Mouse (Mus musculus) neural tube, embryonic 14.5 days (tissue): ENCODE measurements around the gene Aurkb. TPM values are rescaled to one million over a fixed set of nuclear protein-coding genes. Genes with fewer than 3 reads are reported as not detected.
"Not testable (repeated sequence)": the region's sequence is repeated elsewhere in the genome, so short reads cannot be mapped to it uniquely, and the experiment has no call there.

Experiments used
- ATAC-seq: fragments of 200-750 bp; cut with Nextera tagmentation; 2 replicates; pipeline ENCODE4 v1.8.0; 2017; ENCODE audit warnings: low read depth, mild to moderate bottlenecking, moderate TSS enrichment, moderate library complexity
- H3K27ac ChIP-seq: fragments of 300-500 bp; sonication (generic); 2 replicates; pipeline ENCODE4 v1.5.1; 2014; ENCODE audit warnings: low read depth, mild to moderate bottlenecking, control low read depth, low read length, moderate library complexity, mixed read lengths
- H3K27me3 ChIP-seq: fragments of 300-500 bp; sonication (generic); 2 replicates; pipeline ENCODE4 v1.6.1; 2014; ENCODE audit warnings: low read length; ENCODE audit not compliant: control insufficient read depth, insufficient read depth
- H3K36me3 ChIP-seq: fragments of 300-500 bp; sonication (generic); 2 replicates; pipeline ENCODE4 v1.6.1; 2014; ENCODE audit warnings: low read length, mixed read lengths; ENCODE audit not compliant: control insufficient read depth, insufficient read depth
- H3K4me1 ChIP-seq: fragments of 300-500 bp; sonication (generic); 2 replicates; pipeline ENCODE4 v1.6.1; 2014; ENCODE audit warnings: low read length; ENCODE audit not compliant: control insufficient read depth, insufficient read depth
- H3K4me2 ChIP-seq: fragments of 300-500 bp; sonication (generic); 2 replicates; pipeline ENCODE4 v1.6.1; 2014; ENCODE audit warnings: mild to moderate bottlenecking, low read depth, low read length, control low read depth
- H3K4me3 ChIP-seq: fragments of 300-500 bp; sonication (generic); 2 replicates; pipeline ENCODE4 v1.5.1; 2014; ENCODE audit warnings: low read depth, low read length, control low read depth, mixed read lengths
- H3K9ac ChIP-seq: fragments of 300-500 bp; sonication (generic); replicated peaks from 2 replicates; pipeline ENCODE4 v1.6.1; 2014; ENCODE audit warnings: low read depth, mild to moderate bottlenecking, control low read depth, low read length, mixed read lengths
- H3K9me3 ChIP-seq: fragments of 300-500 bp; sonication (generic); 2 replicates; pipeline ENCODE4 v1.6.1; 2016; ENCODE audit warnings: low read length; ENCODE audit not compliant: control insufficient read depth
- WGBS: fragments of 180-500 bp; shearing (Covaris S2); extraction: QIAGEN DNeasy Blood & Tissue Kit; methylation state at CpG from one replicate; pipeline ENCODE4 v1.1.7; 2014; 5-methylcytosine and 5-hydroxymethylcytosine counted together
- polyA plus RNA-seq: library from polyadenylated mRNA; unstranded; fragments of >200 nt; fragmentation: Nextera tagmentation; extraction: Ambion mirVana; gene quantifications from 2 replicates; pipeline ENCODE4 v1.2.1, GENCODE M21; 2014

The Aurkb gene
- polyA plus RNA-seq, 1 experiment from 2014 or later: 8.7 TPM

- Histone ChIP-seq H3K4me3 (peak overlapping the region; percentile 100), H3K9me3 (no peaks in the 10 kb centered on the region), H3K4me2 (peak overlapping the region; percentile 98), H3K9ac (peak overlapping the region; percentile 100), H3K36me3 (0 out of 2 replicates have a peak, but pooled peaks cover 8% of the 10 kb centered on the region), H3K27me3 (no peaks in the 10 kb centered on the region), H3K27ac (peak overlapping the region; percentile 95), H3K4me1 (peaks cover 20% of the 10 kb centered on the region)
- WGBS: 11% methylated on average over 25 of the region's 25 CpGs
- ATAC-seq: peak; percentile 12; the same call in 1 of the 2 replicates
Observed at GRCm38 (mm10) chr11:69088856-69089615, 43.6 kb downstream of the Aurkb start.

GRCm38 (mm10) chr11:69089616-69090290, 44.3 kb downstream of the Aurkb start:
- 88% methylated on average over 12 of the region's 12 CpGs for WGBS
- Histone ChIP-seq H3K4me3 (peak overlapping the region; percentile 100), H3K9me3 (no peaks in the 10 kb centered on the region), H3K36me3 (0 out of 2 replicates have a peak, but pooled peaks cover 8% of the 10 kb centered on the region), H3K4me2 (peak overlapping the region; percentile 98), H3K27me3 (no peaks in the 10 kb centered on the region), H3K27ac (no peak overlapping the region), H3K9ac (peak overlapping the region; percentile 100), H3K4me1 (peaks cover 20% of the 10 kb centered on the region)
- no peak for ATAC-seq

- no peak for ATAC-seq
- Histone ChIP-seq H3K9me3 (no peaks in the 10 kb centered on the region), H3K4me2 (peak overlapping the region; percentile 98; the same call in 1 of the 2 replicates), H3K36me3 (0 out of 2 replicates have a peak, but pooled peaks cover 8% of the 10 kb centered on the region), H3K27ac (no peak overlapping the region), H3K4me1 (peaks cover 21% of the 10 kb centered on the region), H3K27me3 (no peaks in the 10 kb centered on the region), H3K4me3 (no peak overlapping the region), H3K9ac (peak overlapping the region; percentile 100; the same call in 1 of the 2 replicates)
- WGBS: 59% methylated on average over 6 of the region's 6 CpGs
Observed at GRCm38 (mm10) chr11:69090367-69090766, 44.9 kb downstream of the Aurkb start.

- H3K4me3 ChIP-seq: no peak overlapping the region
- H3K4me2 ChIP-seq: no peak overlapping the region
- H3K27me3 ChIP-seq: no peaks in the 10 kb centered on the region
- 0 out of 2 replicates have a peak, but pooled peaks cover 8% of the 10 kb centered on the region for H3K36me3 ChIP-seq
- H3K9me3 ChIP-seq: no peaks in the 10 kb centered on the region
- H3K4me1 ChIP-seq: peaks cover 28% of the 10 kb centered on the region
- no peak for ATAC-seq
- no peak overlapping the region for H3K9ac ChIP-seq
- no peak overlapping the region for H3K27ac ChIP-seq
- 67% methylated on average over 7 of the region's 7 CpGs for WGBS
Observed at GRCm38 (mm10) chr11:69091566-69092385, 46.3 kb downstream of the Aurkb start.

- H3K4me1 ChIP-seq: peaks cover 30% of the 10 kb centered on the region
- H3K4me2 ChIP-seq: no peak overlapping the region
- ATAC-seq: no peak
- 0 out of 2 replicates have a peak, but pooled peaks cover 8% of the 10 kb centered on the region for H3K36me3 ChIP-seq
- 6% methylated on average over 3 of the region's 3 CpGs for WGBS
- H3K9ac ChIP-seq: no peak overlapping the region
- no peak overlapping the region for H3K27ac ChIP-seq
- H3K9me3 ChIP-seq: no peaks in the 10 kb centered on the region
- no peaks in the 10 kb centered on the region for H3K27me3 ChIP-seq
- H3K4me3 ChIP-seq: no peak overlapping the region
Observed at GRCm38 (mm10) chr11:69092386-69092751, 46.9 kb downstream of the Aurkb start.

GRCm38 (mm10) chr11:69092871-69093270, 47.4 kb downstream of the Aurkb start:
- Histone ChIP-seq H3K4me3 (no peak overlapping the region), H3K9me3 (no peaks in the 10 kb centered on the region), H3K27me3 (no peaks in the 10 kb centered on the region), H3K27ac (no peak overlapping the region), H3K9ac (no peak overlapping the region), H3K4me2 (no peak overlapping the region), H3K36me3 (0 out of 2 replicates have a peak, but pooled peaks cover 8% of the 10 kb centered on the region), H3K4me1 (peaks cover 35% of the 10 kb centered on the region)
- WGBS: 88% methylated on average over 4 of the region's 4 CpGs
- ATAC-seq: no peak

- H3K36me3 ChIP-seq, H3K4me2 ChIP-seq, H3K9me3 ChIP-seq, ATAC-seq, H3K27me3 ChIP-seq, H3K27ac ChIP-seq, H3K4me3 ChIP-seq, H3K9ac ChIP-seq: not testable (repeated sequence)
- WGBS: 89% methylated on average over 7 of the region's 7 CpGs
- peaks cover 40% of the 10 kb centered on the region for H3K4me1 ChIP-seq
Observed at GRCm38 (mm10) chr11:69093856-69094255, 48.4 kb downstream of the Aurkb start.

- WGBS: 0% methylated on average over 37 of the region's 37 CpGs
Observed at GRCm38 (mm10) chr11:69094697-69095429, 49.4 kb downstream of the Aurkb start, which contains the start of gene Per1. Gene Per1, plus strand, starts transcription at chr11:69095217.

More at GRCm38 (mm10) chr11:69094697-69095429, 49.4 kb downstream of the Aurkb start, which contains the start of gene Per1:
- Histone ChIP-seq H3K27me3 (no peaks in the 10 kb centered on the region), H3K4me3 (peak within 1 kb of the TSS; percentile 35), H3K36me3 (0 out of 2 replicates have a peak, but pooled peaks cover 7% of the 10 kb centered on the region), H3K4me1 (peaks cover 32% of the 10 kb centered on the region), H3K27ac (peak within 1 kb of the TSS; percentile 75), H3K9ac (peak within 1 kb of the TSS; percentile 33; the same call in 1 of the 2 replicates), H3K4me2 (peak within 1 kb of the TSS; percentile 73), H3K9me3 (no peaks in the 10 kb centered on the region)
- ATAC-seq: peak; percentile 92
